Mouse (Mus musculus) bone marrow macrophage, adult 2 months (primary cell): Measurements from ENCODE around the gene Hic2.

Experiments
- CTCF ChIP-seq: IDR thresholded peaks from 2 replicates; pipeline ENCODE4 v1.5.1; 2012; ENCODE audit warnings: low read depth, mild to moderate bottlenecking, low read length, moderate library complexity
- POLR2A ChIP-seq: IDR thresholded peaks from 2 replicates; pipeline ENCODE4 v1.6.1; 2012; ENCODE audit warnings: mild to moderate bottlenecking, low read depth, low read length, borderline replicate concordance

GRCm38 (mm10) chr16:17237634-17238033 is 4.3 kb downstream of the Hic2 start:
- TF ChIP-seq CTCF (no peak), POLR2A (no peak)
